Mouse (Mus musculus): ENCODE measurements around the gene Ergic1. TPM values are rescaled to one million over a fixed set of nuclear protein-coding genes. Genes with fewer than 3 reads are reported as not detected.
A peak's percentile ranks its signal among the peaks of the same experiment; 100 is the strongest.

Gene Ergic1
- polyA plus RNA-seq, 2 experiments = 157 to 222 TPM

- H3K27me3 ChIP-seq (ENCODE audit: control insufficient read depth, insufficient read depth, low read length) = no peaks in the 10 kb centered on the region
- no peak for TF ChIP-seq POLR2A (IDR thresholded peaks at IDR 0.05; ENCODE audit: borderline replicate concordance, extremely low read depth, insufficient read depth, insufficient read length)
- ATAC-seq (ENCODE audit: low FRiP score, low read depth) = peak; percentile 46; the same call in 1 of the 2 replicates
- H3K36me3 ChIP-seq (ENCODE audit: control insufficient read depth, insufficient read depth, low read length) = peaks cover 84% of the 10 kb centered on the region
- no peak overlapping the region for H3K4me3 ChIP-seq (replicated peaks; ENCODE audit: low read length)
- no peak overlapping the region for H3K27ac ChIP-seq (replicated peaks; ENCODE audit: low read depth, low read length)
- 30% methylated on average over 7 of the region's 7 CpGs for WGBS
- no peak overlapping the region for H3K4me2 ChIP-seq (replicated peaks; ENCODE audit: low read depth, low read length, severe bottlenecking)
- H3K4me1 ChIP-seq (ENCODE audit: control insufficient read depth, insufficient read depth, low read length) = no peaks in the 10 kb centered on the region
- H3K9me3 ChIP-seq (ENCODE audit: control insufficient read depth, low read length) = no peaks in the 10 kb centered on the region
- DNase-seq (ENCODE audit: low spot score) = peak; percentile 73
- H3K9ac ChIP-seq (ENCODE audit: low read depth, low read length, severe bottlenecking) = no peak overlapping the region
These were observed 77.4 kb downstream of the Ergic1 start for GRCm38 (mm10) chr17:26638655-26639054.

- Histone ChIP-seq H3K4me3 (replicated peaks; ENCODE audit: low read length) (no peak overlapping the region), H3K27ac (replicated peaks; ENCODE audit: low read depth, low read length) (no peak overlapping the region), H3K4me1 (ENCODE audit: control insufficient read depth, insufficient read depth, low read length) (no peaks in the 10 kb centered on the region), H3K36me3 (ENCODE audit: control insufficient read depth, insufficient read depth, low read length) (peaks cover 84% of the 10 kb centered on the region), H3K4me2 (replicated peaks; ENCODE audit: low read depth, low read length, severe bottlenecking) (no peak overlapping the region), H3K9ac (ENCODE audit: low read depth, low read length, severe bottlenecking) (no peak overlapping the region), H3K27me3 (ENCODE audit: control insufficient read depth, insufficient read depth, low read length) (no peaks in the 10 kb centered on the region), H3K9me3 (ENCODE audit: control insufficient read depth, low read length) (no peaks in the 10 kb centered on the region)
- no peak for ATAC-seq (ENCODE audit: low FRiP score, low read depth)
- TF ChIP-seq POLR2A (IDR thresholded peaks at IDR 0.05; ENCODE audit: borderline replicate concordance, extremely low read depth, insufficient read depth, insufficient read length) = no peak
- no peak for DNase-seq (ENCODE audit: low spot score)
- 96% methylated on average over 2 of the region's 2 CpGs for WGBS
These were observed 78.5 kb downstream of the Ergic1 start for GRCm38 (mm10) chr17:26639791-26640190.

GRCm38 (mm10) chr17:26640286-26640740, 79.0 kb downstream of the Ergic1 start:
- TF ChIP-seq POLR2A (IDR thresholded peaks at IDR 0.05; ENCODE audit: borderline replicate concordance, extremely low read depth, insufficient read depth, insufficient read length) = no peak
- WGBS = 90% methylated on average over 3 of the region's 3 CpGs
- DNase-seq (ENCODE audit: low spot score) (no peak), ATAC-seq (ENCODE audit: low FRiP score, low read depth) (no peak)
- Histone ChIP-seq H3K27me3 (ENCODE audit: control insufficient read depth, insufficient read depth, low read length) (no peaks in the 10 kb centered on the region), H3K4me2 (replicated peaks; ENCODE audit: low read depth, low read length, severe bottlenecking) (no peak overlapping the region), H3K36me3 (ENCODE audit: control insufficient read depth, insufficient read depth, low read length) (peaks cover 85% of the 10 kb centered on the region), H3K4me1 (ENCODE audit: control insufficient read depth, insufficient read depth, low read length) (no peaks in the 10 kb centered on the region), H3K4me3 (replicated peaks; ENCODE audit: low read length) (no peak overlapping the region), H3K9ac (ENCODE audit: low read depth, low read length, severe bottlenecking) (no peak overlapping the region), H3K9me3 (ENCODE audit: control insufficient read depth, low read length) (no peaks in the 10 kb centered on the region), H3K27ac (replicated peaks; ENCODE audit: low read depth, low read length) (no peak overlapping the region)

- WGBS = 97% methylated on average over 8 of the region's 8 CpGs
- H3K4me1 ChIP-seq (ENCODE audit: control insufficient read depth, insufficient read depth, low read length) = no peaks in the 10 kb centered on the region
- H3K4me2 ChIP-seq (replicated peaks; ENCODE audit: low read depth, low read length, severe bottlenecking) = no peak overlapping the region
- H3K9me3 ChIP-seq (ENCODE audit: control insufficient read depth, low read length) = no peaks in the 10 kb centered on the region
- H3K27me3 ChIP-seq (ENCODE audit: control insufficient read depth, insufficient read depth, low read length) = no peaks in the 10 kb centered on the region
- no peak overlapping the region for H3K4me3 ChIP-seq (replicated peaks; ENCODE audit: low read length)
- peaks cover 91% of the 10 kb centered on the region for H3K36me3 ChIP-seq (ENCODE audit: control insufficient read depth, insufficient read depth, low read length)
- TF ChIP-seq POLR2A (IDR thresholded peaks at IDR 0.05; ENCODE audit: borderline replicate concordance, extremely low read depth, insufficient read depth, insufficient read length) = no peak
- ATAC-seq (ENCODE audit: low FRiP score, low read depth) (no peak), DNase-seq (ENCODE audit: low spot score) (no peak)
- H3K9ac ChIP-seq (ENCODE audit: low read depth, low read length, severe bottlenecking) = no peak overlapping the region
- H3K27ac ChIP-seq (replicated peaks; ENCODE audit: low read depth, low read length) = no peak overlapping the region
These were observed 82.2 kb downstream of the Ergic1 start for GRCm38 (mm10) chr17:26643456-26643855.

- Histone ChIP-seq H3K36me3 (ENCODE audit: control insufficient read depth, insufficient read depth, low read length) (peaks cover 94% of the 10 kb centered on the region), H3K27me3 (ENCODE audit: control insufficient read depth, insufficient read depth, low read length) (no peaks in the 10 kb centered on the region), H3K9ac (ENCODE audit: low read depth, low read length, severe bottlenecking) (no peak overlapping the region), H3K27ac (replicated peaks; ENCODE audit: low read depth, low read length) (no peak overlapping the region), H3K9me3 (ENCODE audit: control insufficient read depth, low read length) (no peaks in the 10 kb centered on the region), H3K4me3 (replicated peaks; ENCODE audit: low read length) (no peak overlapping the region), H3K4me2 (replicated peaks; ENCODE audit: low read depth, low read length, severe bottlenecking) (no peak overlapping the region), H3K4me1 (ENCODE audit: control insufficient read depth, insufficient read depth, low read length) (no peaks in the 10 kb centered on the region)
- 97% methylated on average over 2 of the region's 2 CpGs for WGBS
- TF ChIP-seq POLR2A (IDR thresholded peaks at IDR 0.05; ENCODE audit: borderline replicate concordance, extremely low read depth, insufficient read depth, insufficient read length) = no peak
- no peak for DNase-seq (ENCODE audit: low spot score)
- ATAC-seq (ENCODE audit: low FRiP score, low read depth) = no peak
These were observed 82.7 kb downstream of the Ergic1 start for GRCm38 (mm10) chr17:26643993-26644392.

All from limb, embryonic 14.5 days (tissue).